Mouse (Mus musculus): ENCODE data around the gene Mum1l1. TPM values are rescaled to one million over a fixed set of nuclear protein-coding genes. Genes with fewer than 3 reads are reported as not detected.
"Not testable (repeated sequence)": the region's sequence is repeated elsewhere in the genome, so short reads cannot be mapped to it uniquely, and the experiment has no call there.

Gene Mum1l1
- polyA plus RNA-seq (2016; fragmentation: Nextera tagmentation; extraction: Ambion mirVana): 4.3 and 6.0 TPM in 2 replicates

- H3K27me3 ChIP-seq (replicated peaks): 0 out of 2 replicates have a peak, but pooled peaks cover 5% of the 10 kb centered on the region
- H3K4me3 ChIP-seq: peak within 1 kb of the TSS; percentile 52
- no peaks in the 10 kb centered on the region for H3K36me3 ChIP-seq
- no peaks in the 10 kb centered on the region for H3K9me3 ChIP-seq (replicated peaks)
- no peaks in the 10 kb centered on the region for H3K4me1 ChIP-seq
- H3K4me2 ChIP-seq: peak within 1 kb of the TSS; percentile 72
- ATAC-seq: peak; percentile 98
- H3K27ac ChIP-seq: no peak within 1 kb of the TSS
- WGBS (ENCODE audit: insufficient replicate concordance): 11% methylated on average over 29 of the region's 31 CpGs
- H3K9ac ChIP-seq: peak within 1 kb of the TSS; percentile 62
These were observed at the start of gene Mum1l1 for GRCm38 (mm10) chrX:139209829-139210225. TSS of gene Mum1l1 (plus strand) at chrX:139210042.

GRCm38 (mm10) chrX:139178928-139179327 is 30.9 kb upstream of the Mum1l1 start, which contains the start of gene 4933428M09Rik:
TSS of gene 4933428M09Rik (plus strand) at chrX:139179228.
- H3K4me2 ChIP-seq: no peak within 1 kb of the TSS
- H3K4me1 ChIP-seq: no peaks in the 10 kb centered on the region
- H3K4me3 ChIP-seq: no peak within 1 kb of the TSS
- no peak for ATAC-seq
- H3K9ac ChIP-seq: no peak within 1 kb of the TSS
- WGBS (ENCODE audit: insufficient replicate concordance): 77% methylated on average over 8 of the region's 8 CpGs
- no peak within 1 kb of the TSS for H3K27ac ChIP-seq
- no peaks in the 10 kb centered on the region for H3K9me3 ChIP-seq (replicated peaks)
- no peaks in the 10 kb centered on the region for H3K27me3 ChIP-seq (replicated peaks)
- no peaks in the 10 kb centered on the region for H3K36me3 ChIP-seq

- ATAC-seq, H3K9ac ChIP-seq: not testable (repeated sequence)
- WGBS (ENCODE audit: insufficient replicate concordance): 74% methylated on average over 3 of the region's 3 CpGs
These were observed 18.3 kb upstream of the Mum1l1 start for GRCm38 (mm10) chrX:139191506-139191905.

GRCm38 (mm10) chrX:139194572-139195279 is 15.1 kb upstream of the Mum1l1 start:
- no peak for ATAC-seq
- H3K27me3 ChIP-seq (replicated peaks): no peaks in the 10 kb centered on the region
- 50% methylated on average over 1 of the region's 1 CpGs for WGBS (ENCODE audit: insufficient replicate concordance)

More at GRCm38 (mm10) chrX:139191506-139191905, 18.3 kb upstream of the Mum1l1 start:
- not testable (repeated sequence) for H3K27me3 ChIP-seq (replicated peaks); H3K36me3 ChIP-seq; H3K4me1 ChIP-seq; H3K4me2 ChIP-seq; H3K27ac ChIP-seq; H3K9me3 ChIP-seq (replicated peaks); H3K4me3 ChIP-seq

GRCm38 (mm10) chrX:139209191-139209828 is 532 bp upstream of the Mum1l1 start:
- H3K9me3 ChIP-seq (replicated peaks); H3K36me3 ChIP-seq; H3K9ac ChIP-seq; H3K27ac ChIP-seq; H3K4me3 ChIP-seq; H3K27me3 ChIP-seq (replicated peaks); ATAC-seq; H3K4me1 ChIP-seq: not testable (repeated sequence)
- H3K4me2 ChIP-seq: peak overlapping the region; percentile 72; the same call in 1 of the 2 replicates
- 44% methylated on average over 3 of the region's 4 CpGs for WGBS (ENCODE audit: insufficient replicate concordance)

More at GRCm38 (mm10) chrX:139194572-139195279, 15.1 kb upstream of the Mum1l1 start:
- no peak overlapping the region for H3K4me2 ChIP-seq
- no peaks in the 10 kb centered on the region for H3K4me1 ChIP-seq
- no peaks in the 10 kb centered on the region for H3K9me3 ChIP-seq (replicated peaks)
- no peaks in the 10 kb centered on the region for H3K36me3 ChIP-seq
- no peak overlapping the region for H3K27ac ChIP-seq
- no peak overlapping the region for H3K4me3 ChIP-seq
- H3K9ac ChIP-seq: no peak overlapping the region

- no peak for ATAC-seq
- no peak overlapping the region for H3K4me2 ChIP-seq
- no peak overlapping the region for H3K9ac ChIP-seq
- H3K4me3 ChIP-seq: no peak overlapping the region
- no peaks in the 10 kb centered on the region for H3K36me3 ChIP-seq
- H3K9me3 ChIP-seq (replicated peaks): no peaks in the 10 kb centered on the region
- WGBS (ENCODE audit: insufficient replicate concordance): 51% methylated on average over 4 of the region's 4 CpGs
- no peaks in the 10 kb centered on the region for H3K4me1 ChIP-seq
- H3K27ac ChIP-seq: no peak overlapping the region
- H3K27me3 ChIP-seq (replicated peaks): 0 out of 2 replicates have a peak, but pooled peaks cover 5% of the 10 kb centered on the region
These were observed 4.9 kb downstream of the Mum1l1 start for GRCm38 (mm10) chrX:139214765-139215164.

GRCm38 (mm10) chrX:139216409-139216808 is 6.6 kb downstream of the Mum1l1 start:
- no peak for ATAC-seq
- Histone ChIP-seq H3K27me3 (replicated peaks) (0 out of 2 replicates have a peak, but pooled peaks cover 2% of the 10 kb centered on the region), H3K9ac (no peak overlapping the region), H3K36me3 (no peaks in the 10 kb centered on the region), H3K9me3 (replicated peaks) (no peaks in the 10 kb centered on the region), H3K27ac (no peak overlapping the region), H3K4me2 (peak overlapping the region; percentile 58), H3K4me1 (peaks cover 8% of the 10 kb centered on the region; the same call in 1 of the 2 replicates), H3K4me3 (peak overlapping the region; percentile 51; the same call in 1 of the 2 replicates)
- 64% methylated on average over 5 of the region's 5 CpGs for WGBS (ENCODE audit: insufficient replicate concordance)

GRCm38 (mm10) chrX:139216991-139217593 is 7.2 kb downstream of the Mum1l1 start:
- Histone ChIP-seq H3K4me2 (peak overlapping the region; percentile 58), H3K4me3 (peak overlapping the region; percentile 51), H3K9me3 (replicated peaks) (no peaks in the 10 kb centered on the region), H3K27me3 (replicated peaks) (no peaks in the 10 kb centered on the region), H3K36me3 (no peaks in the 10 kb centered on the region), H3K9ac (peak overlapping the region; percentile 48), H3K4me1 (peaks cover 8% of the 10 kb centered on the region; the same call in 1 of the 2 replicates), H3K27ac (no peak overlapping the region)
- 10% methylated on average over 22 of the region's 22 CpGs for WGBS (ENCODE audit: insufficient replicate concordance)
- 0 out of 2 replicates have a peak, but pooled peaks have one; percentile 65 for ATAC-seq

- ATAC-seq: no peak
- no peak overlapping the region; the same call in 1 of the 2 replicates for H3K9ac ChIP-seq
- peak overlapping the region; percentile 58 for H3K4me2 ChIP-seq
- no peaks in the 10 kb centered on the region for H3K36me3 ChIP-seq
- H3K9me3 ChIP-seq (replicated peaks): no peaks in the 10 kb centered on the region
- H3K4me3 ChIP-seq: peak overlapping the region; percentile 51; the same call in 1 of the 2 replicates
- H3K27me3 ChIP-seq (replicated peaks): no peaks in the 10 kb centered on the region
- H3K27ac ChIP-seq: no peak overlapping the region
- H3K4me1 ChIP-seq: peaks cover 8% of the 10 kb centered on the region; the same call in 1 of the 2 replicates
- 52% methylated on average over 10 of the region's 10 CpGs for WGBS (ENCODE audit: insufficient replicate concordance)
These were observed 7.9 kb downstream of the Mum1l1 start for GRCm38 (mm10) chrX:139217776-139218175.

GRCm38 (mm10) chrX:139219017-139219416 is 9.2 kb downstream of the Mum1l1 start:
- no peak for ATAC-seq
- Histone ChIP-seq H3K4me2 (no peak overlapping the region), H3K4me3 (no peak overlapping the region), H3K27ac (no peak overlapping the region), H3K36me3 (no peaks in the 10 kb centered on the region), H3K4me1 (peaks cover 8% of the 10 kb centered on the region; the same call in 1 of the 2 replicates), H3K27me3 (replicated peaks) (no peaks in the 10 kb centered on the region), H3K9ac (no peak overlapping the region), H3K9me3 (replicated peaks) (no peaks in the 10 kb centered on the region)
- 27% methylated on average over 2 of the region's 2 CpGs for WGBS (ENCODE audit: insufficient replicate concordance)

- no peak overlapping the region for H3K9ac ChIP-seq
- 43% methylated on average over 4 of the region's 4 CpGs for WGBS (ENCODE audit: insufficient replicate concordance)
- no peak overlapping the region for H3K4me2 ChIP-seq
These were observed 11.0 kb downstream of the Mum1l1 start for GRCm38 (mm10) chrX:139220830-139221229.

More at GRCm38 (mm10) chrX:139220830-139221229, 11.0 kb downstream of the Mum1l1 start:
- no peaks in the 10 kb centered on the region for H3K9me3 ChIP-seq (replicated peaks)
- no peak overlapping the region for H3K4me3 ChIP-seq
- no peak overlapping the region for H3K27ac ChIP-seq
- H3K27me3 ChIP-seq (replicated peaks): no peaks in the 10 kb centered on the region
- ATAC-seq: no peak
- no peaks in the 10 kb centered on the region for H3K36me3 ChIP-seq
- H3K4me1 ChIP-seq: peaks cover 8% of the 10 kb centered on the region; the same call in 1 of the 2 replicates
